Comparison of ENCODE assay signal across 1 mouse cellular context in the genomic region with DNA sequence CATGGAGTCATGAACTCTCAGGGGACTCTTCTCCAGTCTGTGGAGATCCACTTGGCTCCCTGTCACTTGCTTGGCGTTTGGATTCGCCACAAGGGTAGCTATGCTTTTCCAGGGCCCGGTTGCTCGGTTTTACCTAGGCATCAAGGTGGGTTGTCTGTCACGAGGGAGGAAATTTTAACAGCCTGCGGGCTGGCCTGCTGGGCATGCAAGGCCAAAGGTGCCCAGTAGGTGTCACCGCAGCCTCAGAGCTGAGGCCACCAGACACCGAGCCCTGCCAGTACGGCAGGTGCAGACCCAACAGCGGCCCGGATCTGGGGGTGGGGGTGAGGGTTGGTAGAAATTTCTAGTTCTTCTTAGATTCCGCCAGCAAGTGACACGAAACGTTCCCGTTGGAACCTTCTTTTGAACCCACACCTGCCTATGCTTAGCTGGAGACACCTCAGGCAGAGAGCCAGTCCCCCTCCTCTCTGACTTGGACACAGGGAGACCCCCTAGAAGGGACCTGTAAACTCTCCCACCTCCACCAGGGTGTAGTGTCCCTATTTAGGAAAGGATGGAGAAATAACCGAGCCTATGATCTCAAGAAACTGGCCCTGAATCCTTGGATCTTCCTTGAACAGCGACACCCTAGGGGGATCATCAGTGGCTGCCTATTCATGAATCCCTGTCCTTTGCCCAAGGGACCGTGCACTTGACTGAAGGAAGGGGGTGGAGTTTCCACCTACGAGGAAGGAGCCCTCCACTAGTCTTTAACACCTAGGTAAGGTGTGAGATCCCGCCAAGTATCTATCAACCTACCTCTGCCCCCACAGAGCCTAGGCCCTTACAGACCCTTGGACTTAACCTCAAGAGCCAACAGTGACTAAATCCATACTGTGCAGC.
TF ChIP-seq lines count a peak whose summit lies in the region.

No protein-coding gene starts in this region.

TF ChIP-seq in C2C12, 6 proteins besides CTCF, POLR2A, EP300 and RAD21:
- TF ChIP-seq USF1 (IDR thresholded peaks at IDR 0.05; ENCODE audit: low read depth): no peak
- TF ChIP-seq FOSL1 (IDR thresholded peaks at IDR 0.05; ENCODE audit: insufficient read depth, low read length, poor library complexity, severe bottlenecking): no peak
- TF ChIP-seq MYOG (IDR thresholded peaks at IDR 0.05; ENCODE audit: control insufficient read depth, extremely low read depth, insufficient read length): no peak
- TF ChIP-seq MYOD1 (IDR thresholded peaks at IDR 0.05; ENCODE audit: control insufficient read depth, insufficient read length, low read depth): no peak
- TF ChIP-seq CEBPB (IDR thresholded peaks at IDR 0.05; ENCODE audit: low read depth): no peak
- TF ChIP-seq MAX (IDR thresholded peaks at IDR 0.05): no peak
